Mouse (Mus musculus) cerebellum, postnatal 10 days (tissue): ENCODE data around the gene Zbtb46.

ENCODE experiments used
- DNase-seq, 2 experiments: peaks; one replicate each; pipeline ENCODE4 v3.0.0; 2021; ENCODE audit warnings: mixed read lengths in 2 of 2

The Zbtb46 gene

DNA sequence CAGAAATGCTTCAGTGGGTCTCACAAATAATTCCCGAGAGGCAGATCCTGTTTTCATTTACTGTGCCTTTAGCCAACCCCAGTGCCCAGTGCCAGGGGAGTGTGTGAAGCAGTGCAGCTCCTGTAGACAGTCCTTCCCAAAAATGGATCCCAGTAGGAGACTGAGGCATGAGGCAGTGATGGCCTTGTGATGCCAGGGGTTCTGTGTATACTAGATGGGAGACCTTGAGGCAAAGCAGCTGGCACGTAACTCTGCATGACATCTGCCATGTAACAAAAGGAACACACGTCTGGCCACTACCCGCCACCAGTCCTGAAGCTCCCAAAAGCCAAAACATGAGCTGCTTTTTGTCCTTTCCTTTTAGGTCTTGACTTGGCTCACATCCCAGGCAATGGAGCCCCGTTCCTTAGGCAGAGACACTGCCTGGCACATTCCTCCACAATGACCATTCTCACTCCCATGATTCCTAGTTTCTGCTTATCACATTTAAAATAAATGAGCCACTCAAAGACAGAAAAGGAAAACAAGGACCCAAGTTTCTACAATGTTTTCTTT lies 61.9 kb downstream of the Zbtb46 start:
- DNase-seq: peak; percentile 44 to 45

GRCm38 (mm10) chr2:181394086-181394485 lies 65.1 kb downstream of the Zbtb46 start:
- no peak for DNase-seq

GRCm38 (mm10) chr2:181392600-181393213 lies 66.5 kb downstream of the Zbtb46 start:
- DNase-seq: peak; percentile 94 to 96

DNA sequence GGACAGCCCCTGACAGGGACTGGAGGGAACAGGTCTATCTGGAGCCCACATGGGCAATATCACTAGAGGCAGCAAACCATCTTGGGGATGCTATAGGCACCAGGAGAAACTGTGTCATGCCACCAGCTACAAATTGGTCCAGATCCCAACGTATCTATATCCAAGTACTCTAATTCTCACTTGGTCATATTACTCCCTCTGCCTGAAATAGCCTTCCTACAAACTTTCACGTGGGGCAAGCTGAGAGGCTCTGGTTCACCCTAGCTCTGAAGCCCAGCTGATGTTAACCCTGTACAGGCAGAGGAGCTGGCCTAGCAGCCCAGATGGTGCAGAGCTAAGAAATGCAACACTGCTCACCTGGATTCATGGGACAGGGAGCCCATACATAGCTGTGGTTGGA lies 67.7 kb downstream of the Zbtb46 start:
- DNase-seq: no peak

- DNase-seq: no peak
These were observed 68.2 kb downstream of the Zbtb46 start for GRCm38 (mm10) chr2:181391022-181391421.

DNA sequence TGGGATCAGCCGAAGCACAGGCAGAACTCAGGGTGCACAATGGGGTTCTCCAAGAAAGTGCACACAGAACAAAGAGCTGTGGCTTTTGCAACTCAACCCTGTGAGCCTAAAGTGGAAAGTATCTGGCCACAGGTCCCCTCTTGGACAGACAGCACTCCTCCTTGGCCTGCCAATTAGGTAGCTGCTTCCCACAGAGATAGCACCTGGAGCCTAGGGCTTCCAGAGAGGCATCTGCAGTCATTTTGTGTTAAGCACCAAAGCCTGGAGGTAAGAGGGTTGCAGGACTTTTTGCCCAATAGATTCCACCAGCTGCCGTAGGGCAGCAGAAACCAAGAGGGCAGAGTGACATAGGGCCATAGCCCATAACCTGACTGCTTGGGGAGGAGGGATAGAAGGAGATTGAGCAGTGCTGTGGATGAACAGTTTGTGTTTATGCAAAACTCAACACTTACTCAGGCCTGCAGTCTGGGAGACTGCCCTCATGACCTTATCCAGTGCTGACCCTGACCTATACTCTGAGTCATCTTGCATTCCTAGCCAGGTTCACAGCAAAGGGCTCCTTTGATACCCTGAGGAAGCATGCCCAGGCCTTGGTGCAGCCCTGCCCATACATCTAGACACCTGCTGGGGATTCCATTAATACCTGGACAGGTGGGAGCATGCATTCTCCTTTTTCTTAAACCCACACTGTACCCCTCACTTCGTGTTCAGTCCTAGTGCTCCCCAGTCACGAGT lies 68.9 kb downstream of the Zbtb46 start:
- DNase-seq: peak; percentile 32

GRCm38 (mm10) chr2:181386663-181387210 lies 72.5 kb downstream of the Zbtb46 start:
- DNase-seq: no peak

- peak; percentile 88 to 89 for DNase-seq
These were observed 73.3 kb downstream of the Zbtb46 start for GRCm38 (mm10) chr2:181385885-181386284.

GRCm38 (mm10) chr2:181384919-181385391 lies 74.3 kb downstream of the Zbtb46 start:
- peak; percentile 79 to 84 for DNase-seq

GRCm38 (mm10) chr2:181384463-181384862 lies 74.8 kb downstream of the Zbtb46 start:
- DNase-seq: no peak

DNA sequence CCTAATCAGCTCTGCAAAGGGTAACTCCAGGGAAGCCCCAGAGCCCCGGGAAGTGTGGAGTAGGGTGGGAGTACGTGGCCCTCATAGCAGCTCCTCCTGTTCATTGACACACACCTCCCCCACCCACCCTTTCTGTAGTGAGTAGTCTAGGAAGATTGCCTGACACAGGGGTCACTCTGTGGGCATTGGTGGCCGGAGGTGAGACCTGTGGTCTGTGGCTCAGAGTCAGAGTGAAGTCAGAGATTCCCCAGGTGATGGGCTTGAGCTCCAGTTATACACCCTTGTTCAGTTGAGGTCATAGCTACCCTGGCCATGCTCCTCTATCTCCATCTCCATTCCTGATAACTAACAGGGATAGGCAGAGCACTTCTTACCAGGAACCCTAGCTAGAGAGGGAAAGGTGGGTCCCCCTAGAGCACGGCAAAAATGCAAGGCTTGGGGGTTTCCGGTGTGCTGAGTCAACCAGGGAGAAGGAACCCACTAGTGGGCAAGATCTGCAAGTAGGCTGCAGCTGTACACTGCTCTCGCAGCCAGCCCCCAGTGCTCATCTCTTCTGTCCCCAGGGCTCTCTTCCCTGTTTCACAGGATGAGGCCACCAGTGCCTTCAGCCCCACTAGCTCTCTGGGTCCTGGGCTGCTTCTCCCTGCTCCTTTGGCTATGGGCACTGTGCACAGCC lies 77.5 kb downstream of the Zbtb46 start:
- no peak for DNase-seq

DNA sequence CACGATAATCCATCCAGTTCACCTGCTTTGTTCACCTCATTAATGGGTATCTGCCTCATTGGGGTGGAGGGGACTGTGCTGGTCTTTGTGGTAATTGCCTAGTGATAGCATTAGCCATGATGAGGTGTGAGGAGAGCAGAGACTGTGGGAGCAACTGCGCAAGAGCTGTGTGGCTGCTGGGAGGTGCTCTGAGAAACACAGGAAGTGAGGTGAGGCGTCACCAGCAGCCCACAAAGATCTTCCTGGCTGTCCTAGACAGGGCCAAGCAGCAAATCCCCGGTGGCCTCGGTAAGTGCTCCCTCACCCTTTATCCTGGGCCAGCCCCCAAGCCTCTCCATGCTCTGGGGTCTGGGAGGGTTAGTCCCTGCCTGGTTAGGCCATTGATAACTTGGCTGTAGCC lies 78.1 kb downstream of the Zbtb46 start:
- no peak for DNase-seq

GRCm38 (mm10) chr2:181380251-181380650 lies 79.0 kb downstream of the Zbtb46 start:
- DNase-seq: no peak

GRCm38 (mm10) chr2:181379778-181380177 lies 79.4 kb downstream of the Zbtb46 start, which contains the start of gene Lime1:
Lime1 (plus strand) TSS chr2:181380078.
- DNase-seq: no peak

- DNase-seq: no peak
These were observed 80.5 kb downstream of the Zbtb46 start for GRCm38 (mm10) chr2:181378701-181379100.

DNA sequence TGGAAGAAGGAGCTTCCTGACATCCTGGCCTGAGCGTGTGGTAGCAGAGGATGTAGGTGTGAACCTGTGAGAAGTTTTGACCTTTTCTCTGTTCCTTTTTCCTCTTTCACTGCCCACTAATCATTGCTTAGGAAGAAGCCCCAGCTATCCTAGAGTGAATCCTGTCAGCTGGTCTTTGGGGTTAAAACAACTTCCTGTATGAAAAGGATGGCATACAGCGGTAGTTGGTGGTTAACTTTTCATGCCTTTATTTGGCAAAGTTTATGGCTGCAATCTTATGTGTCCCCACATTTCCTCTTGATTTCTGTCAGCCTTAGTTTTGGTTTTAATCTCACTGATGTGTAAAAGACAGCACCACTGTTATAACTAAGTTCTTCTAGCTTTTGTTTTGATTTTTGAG lies 82.0 kb downstream of the Zbtb46 start:
- no peak for DNase-seq

GRCm38 (mm10) chr2:181375787-181376186 lies 83.4 kb downstream of the Zbtb46 start:
- peak in 1 of 2 experiments; percentile 74 for DNase-seq

- no peak for DNase-seq
These were observed 89.2 kb downstream of the Zbtb46 start for GRCm38 (mm10) chr2:181370001-181370400.

- peak in 1 of 2 experiments; percentile 47 for DNase-seq
These were observed 93.6 kb downstream of the Zbtb46 start for GRCm38 (mm10) chr2:181365655-181366075.

- peak; percentile 92 to 94 for DNase-seq
These were observed 94.2 kb downstream of the Zbtb46 start, which contains the start of the genes Zgpat and Arfrp1 for GRCm38 (mm10) chr2:181364860-181365596. Zgpat (plus strand) TSS chr2:181364928. Arfrp1 (minus strand) TSS chr2:181365404.

- no peak for DNase-seq
These were observed 94.8 kb downstream of the Zbtb46 start for GRCm38 (mm10) chr2:181364487-181364859.

DNA sequence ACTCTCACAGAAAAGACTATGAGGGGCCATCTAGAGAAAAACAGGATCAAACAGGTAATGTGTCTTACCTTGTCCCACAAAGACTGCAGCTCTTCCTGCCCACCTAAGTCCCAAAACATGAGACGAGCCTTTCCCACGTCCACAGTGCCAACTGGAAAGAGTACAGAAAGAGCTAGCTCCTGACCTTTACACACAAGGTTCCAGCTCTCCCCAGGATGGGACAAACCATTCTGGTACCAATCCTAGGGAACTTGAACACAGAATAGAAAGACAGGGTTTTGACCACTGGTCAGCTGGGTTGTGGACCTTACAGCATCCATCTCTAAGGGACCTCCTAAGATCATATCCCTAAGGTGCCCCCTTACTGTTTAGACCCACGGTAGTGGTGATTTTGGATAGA lies 95.3 kb downstream of the Zbtb46 start:
- no peak for DNase-seq
